Mouse (Mus musculus) kidney, adult 8-10 months (tissue): ENCODE measurements at regions not wholly inside any gene's neighbourhood (a gene's known extent, or its start where the extent isn't known, plus 50 kb on each side); places are given as distances from the start of the nearest gene placed in this dataset.

Experiments used
- DNase-seq, 2 experiments: peaks; one replicate each; pipeline ENCODE4 v3.0.0; 2022

DNA sequence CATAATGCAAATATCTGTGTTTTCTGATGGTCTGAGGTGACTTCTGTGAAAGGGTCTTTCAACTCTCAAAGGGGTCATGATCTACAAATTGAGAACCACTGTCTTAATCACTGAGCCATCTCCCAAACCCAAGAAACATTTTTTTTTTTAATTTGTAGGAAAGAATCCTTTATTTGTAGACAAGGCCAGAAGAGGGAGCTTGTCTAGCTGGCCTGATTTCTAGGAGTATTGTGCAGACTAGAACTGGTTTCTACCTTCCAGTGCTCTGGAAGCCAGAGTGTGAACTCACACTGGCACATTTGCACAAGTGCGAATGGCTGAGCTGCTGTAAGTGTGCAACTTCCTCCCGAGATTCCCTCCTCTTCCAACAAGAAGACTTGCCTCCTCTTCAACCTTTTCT lies 148.1 kb upstream of the Ncam1 start:
- DNase-seq, result no peak

DNA sequence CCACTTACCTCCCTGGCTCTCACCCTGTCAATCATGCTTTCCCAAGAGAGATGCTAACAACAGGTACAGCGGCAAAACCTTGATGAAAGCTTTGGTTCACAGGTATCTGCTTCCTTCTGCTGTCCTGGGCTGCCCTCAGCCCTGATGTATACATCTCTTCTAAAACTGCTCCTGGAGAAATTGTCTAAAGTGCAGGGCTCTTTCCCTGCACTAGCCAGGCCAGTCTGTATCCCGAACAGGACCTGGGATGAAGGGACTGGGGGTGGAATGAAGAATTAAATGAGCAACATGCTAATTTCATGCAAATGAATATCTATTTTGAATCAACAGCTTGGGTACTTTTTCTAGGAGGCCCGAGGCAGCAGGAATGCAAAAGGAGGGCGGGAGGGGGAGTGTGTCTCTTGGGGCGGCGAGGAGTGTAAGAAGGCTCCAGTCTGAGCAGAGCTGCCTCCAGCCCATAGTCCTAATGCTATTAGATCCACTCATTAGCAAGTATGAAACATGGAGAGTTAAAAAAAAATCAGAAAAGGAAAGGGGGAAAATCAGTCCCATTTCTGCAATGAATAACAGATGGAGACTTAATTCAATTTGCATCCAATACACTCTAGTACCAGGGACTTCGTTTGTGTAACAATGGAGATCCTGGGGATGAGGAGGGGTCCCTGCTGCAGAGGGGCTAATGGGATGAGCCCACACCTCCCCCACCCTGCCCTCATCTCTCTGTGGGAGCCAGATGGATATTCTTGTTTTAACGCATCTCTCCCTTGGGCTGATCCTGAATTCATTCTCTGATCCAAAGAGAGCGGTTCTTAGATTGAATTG lies 137.0 kb upstream of the Ncam1 start:
- no peak for DNase-seq

DNA sequence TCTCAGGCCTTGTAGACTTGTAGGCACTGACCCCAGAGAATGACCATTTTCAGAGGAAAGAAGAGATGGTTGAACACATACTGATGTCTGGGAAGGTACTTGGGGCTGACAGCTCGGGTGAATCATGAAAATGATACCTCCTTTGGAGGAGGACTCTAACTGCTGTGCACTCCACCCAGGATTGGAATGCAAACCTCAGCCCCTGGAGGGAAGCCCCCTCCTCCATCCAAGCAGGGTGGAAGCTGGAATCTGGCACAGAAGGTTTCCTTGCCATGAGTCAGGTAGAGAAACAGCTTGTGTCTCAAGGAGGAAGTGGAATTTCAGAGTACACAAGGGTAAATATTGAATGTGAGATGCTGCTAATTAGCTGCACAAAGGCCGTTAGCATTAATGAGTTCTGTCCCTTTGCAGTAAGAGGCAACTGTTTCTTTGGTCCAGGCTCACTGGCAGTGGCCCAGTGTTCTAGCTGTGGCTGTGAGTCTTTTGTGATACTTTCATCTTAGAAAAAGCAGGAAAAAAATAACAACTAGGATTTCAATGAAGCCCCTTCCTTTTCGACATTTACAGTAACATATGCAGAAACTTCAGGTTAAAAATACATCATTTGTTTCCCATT lies 129.4 kb upstream of the Ncam1 start:
- DNase-seq, result no peak

DNA sequence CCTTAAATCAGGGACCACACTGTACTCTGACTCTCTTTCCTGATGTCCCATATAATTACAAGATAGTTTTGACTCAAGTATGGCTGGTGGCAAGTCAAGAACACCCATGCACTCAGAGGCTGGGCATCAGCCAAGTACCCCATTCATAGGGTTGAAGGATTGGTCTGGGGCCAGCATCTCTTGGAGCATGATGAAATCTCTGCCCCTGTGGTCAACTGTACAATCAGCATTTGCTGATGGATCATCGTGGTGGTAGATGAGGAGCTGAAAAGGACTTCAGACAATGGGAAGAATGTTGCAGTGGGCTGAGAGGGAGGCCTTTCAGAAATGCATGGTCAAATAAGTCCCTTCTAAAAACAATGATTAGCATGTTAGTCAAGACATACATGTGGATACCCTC lies 128.6 kb upstream of the Ncam1 start:
- no peak for DNase-seq

DNA sequence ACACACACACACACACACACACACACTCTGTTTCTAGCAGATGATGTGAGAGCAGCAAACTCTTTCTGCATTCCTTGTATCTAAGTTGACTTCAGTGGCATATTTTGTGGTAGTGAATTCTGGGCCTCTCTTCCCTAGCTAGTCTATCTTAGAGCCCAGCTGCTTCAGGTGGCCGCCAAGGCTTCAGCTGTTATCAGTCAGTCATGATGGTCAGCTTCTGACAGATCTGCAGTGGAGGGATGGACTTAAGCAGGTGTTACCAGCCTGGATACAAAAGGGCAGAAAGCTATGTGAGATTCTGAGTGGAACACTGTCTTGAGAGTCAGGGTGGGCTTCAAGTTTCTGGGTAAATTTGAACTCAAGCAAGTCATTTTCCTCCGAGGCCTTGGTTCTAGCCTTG lies 127.1 kb upstream of the Ncam1 start:
- DNase-seq, result no peak

DNA sequence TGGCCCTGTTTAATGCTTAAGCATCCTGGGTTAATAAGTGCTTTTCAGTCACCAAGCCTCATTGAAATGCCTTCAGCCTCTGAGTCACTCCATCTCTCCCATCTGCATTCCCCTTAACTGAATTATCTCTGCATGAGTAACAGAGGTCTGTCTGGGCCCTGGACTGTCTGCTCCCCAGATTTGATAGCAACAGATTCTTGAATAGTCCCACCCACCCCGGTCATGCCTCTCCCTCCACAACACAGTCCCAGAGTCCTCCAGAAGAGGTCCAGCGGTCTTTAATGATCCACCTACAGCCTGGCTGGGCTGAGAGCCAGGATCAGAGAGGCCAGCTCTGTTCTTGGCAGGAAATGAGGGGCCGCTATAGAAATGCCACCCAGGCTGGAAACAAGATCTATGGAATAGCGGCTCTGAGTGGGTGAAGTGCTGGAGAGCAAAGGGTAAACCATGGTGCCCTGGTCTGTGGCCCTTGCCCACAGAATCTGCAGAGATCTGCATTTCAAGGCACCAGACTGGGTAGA lies 125.3 kb upstream of the Ncam1 start:
- peak; percentile 63 to 75 for DNase-seq

DNA sequence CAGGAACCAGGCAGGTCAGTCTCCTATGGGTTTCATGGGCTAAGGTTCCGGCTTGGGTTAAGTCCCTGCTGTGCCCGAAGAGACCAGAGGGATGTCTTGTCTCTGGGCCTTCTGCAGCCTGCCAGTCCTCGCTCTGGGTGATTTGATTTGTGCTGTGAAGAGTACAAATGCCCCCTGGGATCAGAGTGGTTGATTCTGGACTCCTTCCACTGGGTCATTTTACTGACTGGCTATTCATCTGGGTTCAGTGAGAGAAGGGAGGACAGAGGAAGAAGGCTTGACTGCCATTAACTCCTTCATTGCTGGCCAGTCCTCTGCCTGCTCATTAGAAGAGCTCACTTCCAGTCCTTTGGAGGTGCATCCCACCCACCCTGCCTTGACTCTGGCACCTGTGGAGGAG lies 124.0 kb upstream of the Ncam1 start:
- no peak for DNase-seq

DNA sequence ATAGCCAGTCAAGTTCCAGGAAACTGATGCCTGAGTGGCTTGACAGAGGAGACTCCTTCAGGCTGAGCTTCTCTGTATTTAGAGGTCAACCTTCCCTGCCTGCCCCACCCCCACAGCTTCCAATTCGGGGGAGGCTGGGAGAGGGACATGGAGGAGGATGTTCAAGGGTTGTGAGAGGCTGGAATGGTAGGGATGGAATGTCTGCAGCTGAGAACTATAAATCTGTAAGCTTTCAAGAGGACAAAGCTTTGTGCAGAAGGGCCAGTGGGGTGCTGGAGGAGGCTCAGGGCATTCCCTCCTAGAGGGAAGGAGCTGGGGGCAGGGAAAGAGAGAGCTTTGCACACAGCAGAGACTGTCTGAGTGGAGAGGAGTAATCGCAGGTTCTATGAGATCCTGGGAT lies 123.4 kb upstream of the Ncam1 start:
- DNase-seq, result no peak

DNA sequence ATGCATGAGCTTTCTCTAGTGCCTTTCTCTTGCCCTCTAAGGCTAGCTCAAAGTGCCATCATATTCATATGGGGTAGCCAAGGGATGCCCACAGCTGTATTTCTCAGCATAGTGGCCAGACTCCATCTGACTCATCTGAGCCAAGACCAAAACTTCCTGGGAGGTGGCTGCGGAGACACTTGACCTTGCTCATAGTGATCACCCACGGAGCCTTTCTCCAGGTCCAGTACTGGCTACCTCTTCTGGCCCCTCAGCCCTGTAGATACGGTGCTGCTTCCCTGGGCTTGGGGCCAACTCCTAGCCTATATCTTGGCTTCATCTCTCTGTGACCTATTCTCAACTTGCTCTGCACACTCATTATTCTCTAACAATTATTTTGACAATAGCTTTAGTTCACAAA lies 122.6 kb upstream of the Ncam1 start:
- DNase-seq, result no peak

DNA sequence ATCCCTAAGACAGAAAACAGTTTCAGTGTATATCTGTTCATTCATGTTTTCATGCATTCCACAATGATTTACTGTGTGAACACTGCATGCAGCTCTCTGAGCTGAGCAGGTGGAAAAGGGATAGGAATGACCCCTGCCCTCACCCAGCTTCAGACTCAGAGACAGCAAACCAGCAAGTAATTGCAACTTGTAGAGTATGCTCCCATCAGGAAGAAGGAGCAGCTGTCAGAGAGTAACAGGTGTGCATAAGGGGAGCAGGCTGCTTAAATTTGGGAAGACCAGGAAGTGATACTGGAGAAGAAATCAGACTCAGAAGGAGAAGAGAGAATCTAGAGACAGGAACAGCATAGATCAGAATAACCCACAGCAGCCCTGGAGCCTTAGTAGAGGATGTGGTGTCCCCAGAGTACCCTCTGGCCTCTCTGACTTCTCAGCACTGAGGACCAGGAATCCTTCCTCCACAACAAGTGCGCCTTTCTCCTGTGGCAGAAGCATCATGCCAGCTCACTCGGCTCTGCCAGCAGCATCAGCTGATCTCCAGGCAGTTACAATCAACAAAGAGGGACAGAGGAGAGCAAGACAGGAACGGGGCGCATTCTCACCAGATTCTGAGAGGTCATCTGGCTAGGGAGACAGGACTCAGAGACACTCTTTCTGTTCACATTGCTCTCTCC lies 116.5 kb upstream of the Ncam1 start:
- DNase-seq, result no peak

DNA sequence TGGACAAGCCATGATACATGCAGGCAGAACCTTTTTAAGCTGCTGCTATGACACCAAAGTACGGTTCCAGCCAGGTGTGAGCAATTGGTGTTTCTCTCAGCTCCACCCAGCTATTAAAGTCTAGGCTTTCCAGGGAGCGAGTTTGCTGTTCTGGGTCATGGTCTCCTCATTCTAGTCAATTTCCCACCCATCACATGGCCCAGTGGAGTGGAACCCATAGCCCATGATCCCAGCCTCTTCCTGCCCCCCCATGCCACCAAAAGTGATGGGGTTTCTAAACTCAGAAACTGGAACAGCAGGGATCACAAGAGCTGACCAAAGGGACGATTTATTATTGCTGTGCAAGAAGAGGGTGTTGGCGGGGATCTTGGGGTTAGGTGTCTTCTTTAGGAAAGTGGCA lies 115.0 kb upstream of the Ncam1 start:
- DNase-seq, result no peak

DNA sequence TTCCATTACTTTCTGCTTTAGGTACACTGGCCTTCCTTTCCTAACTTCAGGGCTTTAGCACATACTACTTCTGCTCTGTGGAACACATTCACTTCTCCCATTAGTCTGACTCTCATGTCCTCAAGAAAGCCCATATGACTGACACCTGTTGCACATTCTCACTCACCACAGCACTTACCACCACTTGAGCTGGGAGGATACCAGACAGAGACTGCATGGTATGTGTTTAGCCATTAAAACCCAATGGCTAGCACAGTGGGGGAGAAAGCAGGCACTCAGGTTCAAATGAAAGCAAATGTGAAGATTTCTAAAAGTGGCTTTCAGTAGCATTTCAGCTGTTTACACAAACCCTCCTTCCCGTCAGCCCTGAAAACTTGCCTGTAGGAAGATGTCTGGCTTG lies 113.6 kb upstream of the Ncam1 start:
- no peak for DNase-seq

DNA sequence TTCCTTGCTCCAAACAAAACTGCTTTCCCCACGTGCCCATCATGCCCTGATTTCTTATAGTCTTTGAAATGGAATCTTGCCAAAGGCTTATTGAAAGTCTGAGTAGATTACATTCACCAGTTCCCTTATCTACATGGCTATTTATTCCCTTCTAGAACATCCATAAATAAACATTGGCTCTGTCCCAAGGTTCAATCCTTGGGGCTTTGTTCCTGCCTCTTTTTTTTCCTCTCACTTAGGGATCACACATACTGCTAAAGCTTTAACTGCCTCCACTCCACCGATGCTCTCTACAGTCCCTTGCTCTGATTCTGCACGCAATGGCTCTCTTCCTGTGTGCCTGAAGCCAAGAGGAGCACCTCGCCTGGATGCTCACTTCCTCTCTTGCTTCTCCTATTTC lies 107.6 kb upstream of the Ncam1 start:
- DNase-seq, result no peak

DNA sequence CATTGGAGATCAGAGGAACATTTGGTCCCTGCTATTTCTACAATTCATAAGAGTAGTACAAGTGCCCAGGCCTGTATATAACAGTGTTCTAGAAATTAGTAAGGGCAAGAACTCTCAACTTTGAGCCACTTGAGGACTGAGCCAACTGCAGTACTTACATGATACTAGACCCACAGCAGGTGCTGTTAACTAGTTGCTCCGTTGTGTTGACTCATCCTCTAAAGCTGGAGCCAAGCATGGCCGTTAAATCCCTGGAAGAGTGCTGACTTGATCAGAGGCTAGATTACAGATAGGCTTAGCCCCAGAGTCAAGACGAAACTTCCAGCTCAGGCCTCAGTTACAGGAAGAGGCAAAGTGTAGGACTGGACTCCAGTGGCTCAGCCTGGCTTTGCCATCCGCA lies 107.0 kb upstream of the Ncam1 start:
- no peak for DNase-seq

DNA sequence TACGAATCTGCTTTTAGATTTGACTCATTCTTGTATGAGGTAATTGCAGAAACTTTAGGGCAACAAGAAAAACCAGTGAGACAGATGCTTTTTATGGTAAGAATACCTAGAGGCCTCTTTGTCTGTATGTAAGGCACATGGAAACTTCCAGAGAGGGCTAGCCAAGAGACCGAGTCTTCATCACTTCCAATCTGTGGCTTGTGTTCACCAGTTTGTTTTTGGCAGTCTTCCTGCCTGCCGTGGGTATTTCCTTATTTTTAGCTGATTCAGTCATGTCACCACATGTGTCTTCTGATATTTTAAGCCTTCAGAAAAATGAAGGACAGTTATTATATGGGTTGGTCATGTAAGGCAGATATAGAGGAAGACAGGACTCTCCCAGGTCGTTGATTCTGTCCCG lies 100.2 kb upstream of the Ncam1 start:
- no peak for DNase-seq

DNA sequence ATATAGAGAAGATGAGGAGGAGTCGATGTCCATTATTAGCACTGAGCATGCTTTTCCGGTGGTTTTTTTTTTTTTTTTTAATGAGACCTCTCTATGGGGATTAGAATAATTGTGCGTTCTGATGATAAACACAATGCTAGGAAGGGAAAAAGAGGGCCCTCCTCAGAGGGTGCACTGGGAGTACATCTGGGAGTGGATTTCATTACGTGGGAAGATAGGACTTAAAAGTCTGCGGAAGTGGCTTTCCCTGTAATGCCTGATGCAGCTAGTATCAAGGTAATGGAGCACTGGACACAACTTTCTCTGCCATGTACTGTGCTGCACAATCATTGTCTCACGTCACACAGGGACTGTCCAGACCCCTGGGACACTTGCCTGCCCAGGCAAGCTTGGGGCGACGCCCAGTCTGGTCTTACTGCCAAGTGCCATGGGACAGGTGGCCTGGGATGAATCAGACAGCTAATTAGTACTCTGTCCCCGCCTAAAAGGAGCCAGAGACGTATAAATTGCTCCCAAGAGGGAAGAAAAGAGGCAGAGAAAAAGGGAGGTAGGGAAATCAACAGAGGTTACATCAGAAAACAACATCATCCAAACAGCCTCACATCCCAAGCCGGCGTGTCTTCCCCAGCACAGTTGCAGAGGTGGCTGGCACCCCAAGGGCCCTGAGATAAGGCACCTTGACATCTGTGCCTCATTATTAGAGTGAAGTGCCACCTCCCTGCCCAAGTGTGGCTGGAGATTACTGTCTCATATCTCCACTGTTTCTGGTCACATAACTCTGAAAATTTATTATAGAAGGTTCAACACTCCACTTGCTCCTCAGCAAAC lies 86.0 kb upstream of the Ncam1 start:
- no peak for DNase-seq

DNA sequence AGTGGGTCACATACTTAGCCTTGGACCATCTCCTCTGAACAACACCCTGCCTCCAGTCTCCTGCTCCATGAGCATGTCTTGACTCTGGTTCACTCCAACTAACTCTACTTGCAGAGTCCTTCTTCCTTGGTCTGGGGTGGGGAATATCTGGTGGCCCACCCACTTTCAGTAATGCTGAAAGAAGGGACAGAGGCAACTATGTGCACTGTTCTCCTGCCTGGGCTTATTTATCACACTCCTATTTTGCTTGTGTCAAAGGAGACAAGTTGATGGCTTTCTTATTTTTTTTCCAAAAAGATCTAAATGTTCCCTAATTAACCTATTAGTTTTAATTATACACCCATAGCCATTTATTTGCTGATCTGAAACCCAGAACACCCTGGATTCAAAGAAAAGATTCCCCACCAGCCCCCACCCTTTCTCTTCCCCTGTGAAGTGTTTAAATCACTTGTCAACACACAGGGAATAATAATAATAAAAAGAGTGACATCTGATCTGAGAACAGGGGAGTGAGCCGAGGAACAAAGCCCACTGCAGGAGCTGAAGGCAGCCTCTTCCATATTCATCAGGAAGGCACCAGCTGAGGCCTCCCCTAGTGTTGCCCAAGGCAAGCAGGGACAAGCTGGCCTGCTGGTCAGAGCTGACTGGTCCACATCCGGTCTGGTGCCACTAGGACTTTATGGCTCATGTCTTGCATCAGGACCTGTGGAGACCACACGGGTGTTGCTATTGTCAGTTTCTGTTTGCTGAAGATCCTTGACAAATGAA lies 80.8 kb upstream of the Ncam1 start:
- DNase-seq, result no peak

DNA sequence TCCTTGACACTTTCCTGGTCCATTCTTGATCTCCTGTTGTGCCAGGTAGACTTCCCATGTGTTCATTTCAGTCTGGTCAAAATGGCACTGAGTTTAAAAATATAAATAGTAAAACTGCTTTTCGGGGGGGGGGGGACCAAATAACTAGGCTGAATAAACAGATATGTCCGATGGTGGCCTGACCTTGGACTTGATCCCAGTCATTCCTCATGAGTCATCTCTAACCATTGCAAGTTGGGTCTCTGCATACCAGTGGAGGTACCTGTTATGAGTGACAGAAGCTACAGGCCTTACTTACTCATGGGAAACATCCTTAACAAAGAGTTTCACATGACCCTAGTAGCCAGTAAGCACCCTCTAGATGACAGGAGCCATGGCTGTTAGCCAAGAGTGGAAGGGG lies 76.2 kb upstream of the Ncam1 start:
- DNase-seq, result no peak

DNA sequence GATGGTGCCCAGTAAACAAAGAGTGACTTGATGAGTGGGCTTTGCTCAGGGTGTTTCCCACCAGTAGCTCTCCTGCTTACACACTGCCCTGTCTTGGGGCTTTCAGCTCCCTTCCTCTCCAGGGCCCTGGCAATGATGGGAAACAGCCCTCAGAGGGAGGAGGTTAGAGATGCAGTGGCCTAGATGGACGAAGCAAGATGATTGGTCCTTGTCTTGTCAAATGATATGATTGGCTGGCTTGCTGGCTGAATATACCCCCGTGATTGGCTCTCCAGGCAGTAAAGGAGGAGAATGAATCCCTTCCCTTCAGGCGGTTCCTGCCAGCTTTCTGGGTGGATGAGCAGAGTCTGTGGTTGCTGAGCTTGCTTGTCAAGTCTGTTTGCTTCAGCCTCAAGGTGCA lies 74.8 kb upstream of the Ncam1 start:
- no peak for DNase-seq

DNA sequence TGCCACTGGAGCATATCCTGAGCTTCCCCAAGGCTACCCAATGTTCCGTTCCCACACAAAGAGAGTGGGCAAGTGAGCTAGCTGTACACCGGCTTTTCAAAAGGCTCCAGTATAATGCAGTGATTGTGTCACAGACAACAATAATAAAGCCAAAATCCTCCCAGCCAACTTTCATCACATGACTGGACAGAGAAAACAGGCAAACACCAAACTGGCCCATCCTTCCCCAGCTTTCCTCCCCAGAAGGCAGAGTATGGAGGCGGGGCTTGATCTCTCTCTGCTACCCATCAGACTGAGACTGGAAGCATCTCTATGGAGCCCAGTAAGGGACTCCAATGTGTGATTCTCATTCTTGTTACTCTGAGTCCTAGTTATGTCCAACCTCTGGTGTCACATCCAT lies 52.8 kb upstream of the Ncam1 start:
- no peak for DNase-seq

DNA sequence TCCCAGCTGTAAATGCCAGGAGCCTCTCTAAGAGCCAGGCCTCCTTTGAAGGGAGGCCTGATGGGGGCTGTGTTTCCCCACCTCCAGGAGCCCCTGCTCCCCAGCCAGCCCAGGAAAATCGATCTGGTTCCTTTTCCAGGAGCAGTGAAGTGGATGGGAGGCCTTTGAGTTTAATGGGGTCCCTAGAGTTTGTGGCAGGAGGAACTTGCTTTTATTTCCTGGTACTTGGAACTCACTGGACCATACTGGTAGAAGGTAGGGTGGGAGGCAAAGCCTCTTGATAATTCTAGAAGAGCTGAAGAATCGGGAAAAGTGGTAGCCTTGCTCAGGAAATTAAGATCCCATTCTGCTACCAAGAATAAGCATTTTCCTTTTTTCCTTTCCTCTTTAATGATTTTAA lies 50.7 kb upstream of the Ncam1 start:
- no peak for DNase-seq

DNA sequence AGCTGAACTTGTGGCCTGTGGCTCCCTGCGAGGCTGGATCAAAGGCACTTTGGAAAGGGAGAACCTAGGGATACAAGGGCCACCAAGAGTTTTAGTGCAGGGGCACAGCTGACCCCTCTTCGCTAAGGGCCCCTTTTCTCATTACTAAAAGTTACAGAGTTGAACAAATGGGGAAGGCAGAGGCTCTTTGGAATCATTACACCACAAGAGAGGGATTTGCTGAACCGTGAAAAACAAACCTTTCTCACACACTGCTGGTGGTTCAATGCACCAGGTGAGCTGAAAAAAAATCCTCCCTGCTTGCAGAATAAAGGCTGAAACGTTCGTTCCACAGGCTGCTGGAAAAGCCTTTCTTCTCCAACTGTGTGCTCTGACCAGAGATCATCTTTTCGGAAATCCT lies 50.2 kb upstream of the Ncam1 start:
- no peak for DNase-seq
